Mouse (Mus musculus) forebrain, embryonic 14.5 days (tissue): ENCODE data around the gene Sorbs1. TPM values are rescaled to one million over a fixed set of nuclear protein-coding genes. Genes with fewer than 3 reads are reported as not detected.
A peak's percentile ranks its signal among the peaks of the same experiment; 100 is the strongest.

ENCODE experiments used
- ATAC-seq: fragments of 200-750 bp; cut with Nextera tagmentation; 2 replicates; pipeline ENCODE4 v1.8.0; 2017; ENCODE audit warnings: mild to moderate bottlenecking, moderate library complexity
- DNase-seq: peaks from one replicate; pipeline ENCODE4 v3.0.0-alpha.2; 2015; ENCODE audit warnings: low spot score
- H3K27ac ChIP-seq: fragments of 300-500 bp; sonication (generic); 2 replicates; pipeline ENCODE4 v1.5.1; 2014; ENCODE audit warnings: low read depth, mild to moderate bottlenecking, control low read depth, low read length, moderate library complexity
- H3K27me3 ChIP-seq: fragments of 300-500 bp; sonication (generic); replicated peaks from 2 replicates; pipeline ENCODE4 v1.6.1; 2014; ENCODE audit warnings: low read length, control low read depth, mixed read lengths; ENCODE audit not compliant: control insufficient read depth, insufficient read depth
- H3K36me3 ChIP-seq: fragments of 300-500 bp; sonication (generic); 2 replicates; pipeline ENCODE4 v1.6.1; 2014; ENCODE audit warnings: low read length, control low read depth; ENCODE audit not compliant: control insufficient read depth, insufficient read depth
- H3K4me1 ChIP-seq: fragments of 300-500 bp; sonication (generic); 2 replicates; pipeline ENCODE4 v1.6.1; 2014; ENCODE audit warnings: antibody characterized with exemption, low read length, control low read depth; ENCODE audit not compliant: control insufficient read depth, insufficient read depth
- H3K4me2 ChIP-seq: fragments of 300-500 bp; sonication (generic); 2 replicates; pipeline ENCODE4 v1.6.1; 2014; ENCODE audit warnings: mild to moderate bottlenecking, control low read depth, low read length
- H3K4me3 ChIP-seq: fragments of 300-500 bp; sonication (generic); 2 replicates; pipeline ENCODE4 v1.5.1; 2014; ENCODE audit warnings: low read depth, low read length, control low read depth
- H3K9ac ChIP-seq: fragments of 300-500 bp; sonication (generic); 2 replicates; pipeline ENCODE4 v1.6.1; 2014; ENCODE audit warnings: mild to moderate bottlenecking, low read length, control low read depth, moderate library complexity
- H3K9me3 ChIP-seq: fragments of 300-500 bp; sonication (generic); replicated peaks from 2 replicates; pipeline ENCODE4 v1.6.1; 2016; ENCODE audit warnings: low read length, control low read depth, mixed read lengths; ENCODE audit not compliant: control insufficient read depth
- WGBS: fragments of 180-500 bp; shearing (Covaris S2); extraction: QIAGEN DNeasy Blood & Tissue Kit; methylation state at CpG from one replicate; pipeline ENCODE4 v1.1.7; 2014; 5-methylcytosine and 5-hydroxymethylcytosine counted together
- polyA plus RNA-seq: library from polyadenylated mRNA; unstranded; fragments of >200 nt; fragmentation: Nextera tagmentation; extraction: Ambion mirVana; gene quantifications from 2 replicates; pipeline ENCODE4 v1.2.1, GENCODE M21; 2014

The Sorbs1 gene
- polyA plus RNA-seq, 1 experiment from 2014 or later: 61.1 TPM

DNA sequence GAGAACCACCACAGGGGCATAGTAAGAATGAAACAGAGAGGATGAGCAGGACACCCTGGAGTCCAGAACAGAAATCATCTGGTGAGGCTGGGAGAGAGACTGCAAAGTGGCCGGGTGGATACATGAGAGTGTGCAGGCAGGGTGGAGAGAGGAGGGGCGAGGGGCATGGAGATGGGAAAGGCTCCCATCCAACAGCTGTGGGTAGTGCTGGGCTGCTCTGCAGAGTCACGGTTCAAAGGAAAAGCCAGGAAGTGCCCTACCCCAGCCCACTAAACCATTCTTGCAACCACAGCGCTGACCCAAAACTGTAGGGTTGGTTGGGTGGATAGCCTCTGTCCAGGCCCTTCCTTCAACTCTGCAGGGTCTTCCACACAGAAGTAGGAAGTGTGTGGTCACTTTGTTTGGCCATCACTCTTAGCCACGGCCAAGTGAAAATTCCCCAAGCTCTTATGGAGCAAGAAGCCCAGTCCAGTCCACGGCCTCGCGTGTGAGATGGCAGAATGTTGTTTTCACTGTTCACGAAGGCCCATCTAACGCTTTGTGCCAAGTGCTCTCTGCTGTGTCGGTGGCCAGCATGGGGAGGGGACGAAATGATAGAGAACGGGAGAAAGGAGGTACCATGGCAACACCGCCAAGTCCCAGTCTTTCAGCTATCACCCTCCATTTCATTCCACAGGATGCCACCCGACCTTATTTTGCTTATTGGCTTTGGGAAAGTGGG, 203.0 kb downstream of the Sorbs1 start:
- 90% methylated on average over 15 of the region's 15 CpGs for WGBS
- peaks cover 42% of the 10 kb centered on the region for H3K36me3 ChIP-seq

GRCm38 (mm10) chr19:40309911-40310310, 203.7 kb downstream of the Sorbs1 start:
- no peak overlapping the region for H3K9ac ChIP-seq
- 94% methylated on average over 12 of the region's 12 CpGs for WGBS
- no peak overlapping the region for H3K4me3 ChIP-seq
- ATAC-seq: no peak
- no peak overlapping the region for H3K4me2 ChIP-seq
- H3K36me3 ChIP-seq: peaks cover 42% of the 10 kb centered on the region
- H3K27ac ChIP-seq: no peak overlapping the region
- no peaks in the 10 kb centered on the region for H3K9me3 ChIP-seq
- no peaks in the 10 kb centered on the region for H3K4me1 ChIP-seq
- H3K27me3 ChIP-seq: no peaks in the 10 kb centered on the region
- DNase-seq: no peak

More for the DNA sequence above, 203.0 kb downstream of the Sorbs1 start:
- Histone ChIP-seq H3K4me3 (no peak overlapping the region), H3K4me2 (no peak overlapping the region), H3K9ac (no peak overlapping the region), H3K27me3 (no peaks in the 10 kb centered on the region), H3K27ac (no peak overlapping the region), H3K4me1 (no peaks in the 10 kb centered on the region), H3K9me3 (no peaks in the 10 kb centered on the region)
- DNase-seq (no peak), ATAC-seq (no peak)

- no peak overlapping the region for H3K4me2 ChIP-seq
- WGBS: 92% methylated on average over 7 of the region's 7 CpGs
- H3K27me3 ChIP-seq: no peaks in the 10 kb centered on the region
- DNase-seq (no peak), ATAC-seq (no peak)
- no peak overlapping the region for H3K27ac ChIP-seq
- H3K9ac ChIP-seq: no peak overlapping the region
- H3K4me3 ChIP-seq: no peak overlapping the region
- H3K4me1 ChIP-seq: no peaks in the 10 kb centered on the region
- H3K36me3 ChIP-seq: peaks cover 32% of the 10 kb centered on the region
- H3K9me3 ChIP-seq: no peaks in the 10 kb centered on the region
These were observed 206.0 kb downstream of the Sorbs1 start for GRCm38 (mm10) chr19:40307550-40307949.

- H3K9me3 ChIP-seq: no peaks in the 10 kb centered on the region
- H3K4me3 ChIP-seq: no peak overlapping the region
- 85% methylated on average over 2 of the region's 2 CpGs for WGBS
- no peak overlapping the region for H3K9ac ChIP-seq
- DNase-seq (no peak), ATAC-seq (no peak)
- no peak overlapping the region for H3K27ac ChIP-seq
- H3K27me3 ChIP-seq: no peaks in the 10 kb centered on the region
- H3K4me2 ChIP-seq: no peak overlapping the region
- H3K36me3 ChIP-seq: peaks cover 27% of the 10 kb centered on the region
- no peaks in the 10 kb centered on the region for H3K4me1 ChIP-seq
These were observed 206.9 kb downstream of the Sorbs1 start for GRCm38 (mm10) chr19:40306631-40307030.

- no peaks in the 10 kb centered on the region for H3K27me3 ChIP-seq
- no peaks in the 10 kb centered on the region for H3K9me3 ChIP-seq
- no peak for DNase-seq
- no peak overlapping the region for H3K4me3 ChIP-seq
- H3K9ac ChIP-seq: no peak overlapping the region
- ATAC-seq: no peak
- no peak overlapping the region for H3K27ac ChIP-seq
- WGBS: 82% methylated on average over 7 of the region's 7 CpGs
- peaks cover 16% of the 10 kb centered on the region for H3K36me3 ChIP-seq
- no peaks in the 10 kb centered on the region for H3K4me1 ChIP-seq
- H3K4me2 ChIP-seq: no peak overlapping the region
These were observed 208.1 kb downstream of the Sorbs1 start for GRCm38 (mm10) chr19:40305456-40305855.

DNA sequence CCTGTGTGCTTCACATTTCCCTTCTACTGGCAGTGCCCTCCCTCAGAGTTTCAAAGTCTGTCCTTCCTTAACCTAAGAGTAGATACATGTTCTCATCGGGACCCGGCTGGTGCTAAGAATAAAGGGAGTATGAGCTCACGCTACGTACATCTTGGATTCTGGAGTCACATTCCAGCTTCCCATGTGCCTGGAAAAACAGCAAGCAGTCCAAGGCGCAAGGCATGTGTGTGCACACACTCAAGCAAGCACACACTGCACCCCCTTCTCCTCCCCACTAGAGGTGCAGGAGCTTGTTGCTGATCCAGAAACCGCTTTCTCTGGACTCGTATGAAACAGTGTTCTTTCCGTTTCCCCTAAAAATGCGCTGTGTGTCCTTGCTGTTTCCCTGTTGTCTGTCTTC, 210.7 kb downstream of the Sorbs1 start:
- Histone ChIP-seq H3K36me3 (0 out of 2 replicates have a peak, but pooled peaks cover 9% of the 10 kb centered on the region), H3K27ac (no peak overlapping the region), H3K4me3 (no peak overlapping the region), H3K9ac (no peak overlapping the region), H3K4me1 (no peaks in the 10 kb centered on the region), H3K4me2 (no peak overlapping the region), H3K27me3 (no peaks in the 10 kb centered on the region), H3K9me3 (no peaks in the 10 kb centered on the region)
- 88% methylated on average over 9 of the region's 9 CpGs for WGBS
- ATAC-seq: no peak
- no peak for DNase-seq

GRCm38 (mm10) chr19:40302477-40302876, 211.1 kb downstream of the Sorbs1 start:
- no peaks in the 10 kb centered on the region for H3K9me3 ChIP-seq
- no peaks in the 10 kb centered on the region for H3K27me3 ChIP-seq
- H3K27ac ChIP-seq: no peak overlapping the region
- DNase-seq (no peak), ATAC-seq (no peak)
- 0 out of 2 replicates have a peak, but pooled peaks cover 9% of the 10 kb centered on the region for H3K36me3 ChIP-seq
- H3K4me1 ChIP-seq: no peaks in the 10 kb centered on the region
- no peak overlapping the region for H3K9ac ChIP-seq
- H3K4me2 ChIP-seq: no peak overlapping the region
- WGBS: 91% methylated on average over 5 of the region's 5 CpGs
- H3K4me3 ChIP-seq: no peak overlapping the region

- H3K9ac ChIP-seq: no peak overlapping the region
- no peaks in the 10 kb centered on the region for H3K9me3 ChIP-seq
- 83% methylated on average over 12 of the region's 12 CpGs for WGBS
- H3K4me3 ChIP-seq: no peak overlapping the region
- no peaks in the 10 kb centered on the region for H3K4me1 ChIP-seq
- DNase-seq (peak; percentile 20), ATAC-seq (peak; percentile 55; the same call in 1 of the 2 replicates)
- H3K27ac ChIP-seq: no peak overlapping the region
- H3K4me2 ChIP-seq: no peak overlapping the region
- H3K36me3 ChIP-seq: 0 out of 2 replicates have a peak, but pooled peaks cover 9% of the 10 kb centered on the region
- no peaks in the 10 kb centered on the region for H3K27me3 ChIP-seq
These were observed 213.4 kb downstream of the Sorbs1 start for GRCm38 (mm10) chr19:40299983-40300759.

DNA sequence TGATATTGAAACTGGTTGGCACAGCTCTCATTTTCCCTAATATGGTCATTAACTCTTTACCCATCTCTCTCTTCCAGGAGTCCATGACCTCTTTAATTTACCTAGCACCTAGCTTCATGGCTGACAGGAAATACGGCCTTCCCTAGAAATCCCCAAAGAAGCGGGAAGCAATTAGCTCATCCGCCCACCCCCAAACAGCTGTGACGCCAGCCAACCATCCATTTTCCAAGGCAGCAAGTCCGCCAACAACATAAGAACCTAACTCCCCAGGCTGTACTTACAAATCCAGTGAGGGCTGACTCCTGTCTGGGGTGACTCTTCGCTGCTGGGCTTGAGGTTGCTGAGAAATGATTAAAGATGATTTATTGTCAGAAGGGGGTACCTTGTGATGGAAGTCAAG, 214.4 kb downstream of the Sorbs1 start:
- Histone ChIP-seq H3K9me3 (no peaks in the 10 kb centered on the region), H3K9ac (no peak overlapping the region), H3K4me1 (no peaks in the 10 kb centered on the region), H3K36me3 (0 out of 2 replicates have a peak, but pooled peaks cover 6% of the 10 kb centered on the region), H3K27ac (no peak overlapping the region), H3K4me3 (no peak overlapping the region), H3K4me2 (no peak overlapping the region), H3K27me3 (no peaks in the 10 kb centered on the region)
- DNase-seq (no peak), ATAC-seq (no peak)
- WGBS: 84% methylated on average over 6 of the region's 6 CpGs
